ENCODE assay signal across 12 mouse cellular contexts in genomic region chr1:183151510-183152319, GRCm38 (mm10).
DNase-seq lines count a peak whose midpoint lies in the region; ATAC-seq and TF ChIP-seq lines count a peak whose summit lies in the region.
"Had no signal": no experiment of that assay in that cellular context is flagged by ENCODE, and none has a peak within 500 bp of the region (broad histone marks: within the 10 kb centered on the region; RNA-seq: fewer than 3 reads in every experiment).

No protein-coding gene starts in this region.

- no peak overlapping the region for H3K9ac ChIP-seq in kidney, embryonic 14.5 days (ENCODE audit: low read depth, low read length)

- H3K79me2 ChIP-seq in myocyte (ENCODE audit: control insufficient read depth, insufficient read depth), result peaks cover 12% of the 10 kb centered on the region

- no peak overlapping the region for H3ac ChIP-seq in myocyte (ENCODE audit: control insufficient read depth, insufficient read length)

- H3K27me3 ChIP-seq in kidney, embryonic 14.5 days (ENCODE audit: control insufficient read depth, insufficient read depth, low read length), result no peaks in the 10 kb centered on the region
- no peaks in the 10 kb centered on the region; the same call in 1 of the 2 replicates for H3K27me3 ChIP-seq in kidney, adult 2 months (replicated peaks; ENCODE audit: control insufficient read depth, insufficient read depth, low read length)
- no peaks in the 10 kb centered on the region for H3K27me3 ChIP-seq in myocyte (ENCODE audit: control insufficient read depth, insufficient read depth, insufficient read length)

- H3K4me3 ChIP-seq in kidney, embryonic 14.5 days (ENCODE audit: low read length), result no peak overlapping the region
- no peak overlapping the region for H3K4me3 ChIP-seq in kidney, adult 2 months (ENCODE audit: insufficient read depth, low read depth, low read length)
- H3K4me3 ChIP-seq in myocyte, result no peak overlapping the region

- no peak for ATAC-seq in kidney, embryonic 14.5 days (ENCODE audit: low FRiP score, low TSS enrichment)
- ATAC-seq: CD4-positive, CD25-positive, alpha-beta regulatory T cell, adult 4 months had no signal

- peak overlapping the region; percentile 38; the same call in 1 of the 2 replicates for H3K27ac ChIP-seq in kidney, embryonic 14.5 days (ENCODE audit: low read depth, low read length)
- H3K27ac ChIP-seq in kidney, adult 2 months (ENCODE audit: insufficient read depth, low read depth, low read length), result no peak overlapping the region

- no peak for TF ChIP-seq POLR2A in kidney, adult 2 months (IDR thresholded peaks at IDR 0.05; ENCODE audit: low read depth, low read length)
- no peak for TF ChIP-seq POLR2A in myocyte (IDR thresholded peaks at IDR 0.05; ENCODE audit: insufficient read length, low read depth)

- H3K4me2 ChIP-seq in kidney, embryonic 14.5 days (replicated peaks; ENCODE audit: low read depth, low read length), result no peak overlapping the region
- H3K4me2 ChIP-seq in myocyte (ENCODE audit: low read depth), result peak overlapping the region; percentile 52

- H3K36me3 ChIP-seq in kidney, embryonic 14.5 days (ENCODE audit: control insufficient read depth, insufficient read depth, low read length), result no peaks in the 10 kb centered on the region
- no peaks in the 10 kb centered on the region for H3K36me3 ChIP-seq in kidney, adult 2 months (ENCODE audit: control insufficient read depth, insufficient read depth, low read length)
- H3K36me3 ChIP-seq in myocyte (ENCODE audit: control insufficient read depth, insufficient read depth), result no peaks in the 10 kb centered on the region

- no peaks in the 10 kb centered on the region for H3K9me3 ChIP-seq in kidney, embryonic 14.5 days (ENCODE audit: control insufficient read depth, low read length)

- WGBS in kidney, embryonic 14.5 days, result 48% methylated on average over 12 of the region's 12 CpGs
- WGBS in kidney, adult 2 months, result 83% methylated on average over 12 of the region's 12 CpGs

- no peak for TF ChIP-seq CTCF in kidney, adult 2 months (conservative IDR thresholded peaks at IDR 0.05; ENCODE audit: insufficient read depth, insufficient read length, low read depth, low read length)

- no peak for DNase-seq in kidney, adult 2 months
- DNase-seq in NIH3T3 (ENCODE audit: low read depth) (peak; percentile 78), MN1 (ENCODE audit: low spot score) (no peak)
- DNase-seq in frontal cortex, postnatal 36 days (ENCODE audit: low spot score in 2 of 2), result peak; percentile 51 to 56
- DNase-seq in cerebellum, adult 11-12 months, result no peak
- DNase-seq: cerebellum, adult 2 months; lung, adult 18-20 months; lung, postnatal 4 days; midbrain, embryonic 14.5 days had no signal

- peaks cover 51% of the 10 kb centered on the region for H3K4me1 ChIP-seq in kidney, embryonic 14.5 days (ENCODE audit: control insufficient read depth, insufficient read depth, low read length)
- 0 out of 2 replicates have a peak, but pooled peaks cover 2% of the 10 kb centered on the region for H3K4me1 ChIP-seq in kidney, adult 2 months (ENCODE audit: control insufficient read depth, insufficient read depth, low read length)

TF ChIP-seq in myocyte, 11 proteins besides CTCF, POLR2A, EP300 and RAD21:
- TF ChIP-seq TCF12 (IDR thresholded peaks at IDR 0.05; ENCODE audit: insufficient read depth, poor library complexity, severe bottlenecking) (no peak), MYOG (IDR thresholded peaks at IDR 0.05; ENCODE audit: control insufficient read depth in 1 of 3, insufficient read depth in 1 of 3, insufficient read length in 2 of 3, low read depth in 2 of 3) (no peak), SRF (IDR thresholded peaks at IDR 0.05; ENCODE audit: control insufficient read depth, insufficient read length, low read depth) (no peak), REST (IDR thresholded peaks at IDR 0.05; ENCODE audit: insufficient read depth, insufficient read length) (no peak), MYOD1 (IDR thresholded peaks at IDR 0.05; ENCODE audit: control insufficient read depth in 1 of 3, insufficient read length in 2 of 3, low read depth in 2 of 3) (no peak), CEBPB (IDR thresholded peaks at IDR 0.05; ENCODE audit: insufficient read depth, poor library complexity, severe bottlenecking) (no peak), MAX (IDR thresholded peaks at IDR 0.05; ENCODE audit: low read depth) (no peak), POLR2AphosphoS2 (IDR thresholded peaks at IDR 0.05; ENCODE audit: insufficient read length, low read depth) (no peak), USF1 (IDR thresholded peaks at IDR 0.05; ENCODE audit: low read depth) (peak; percentile 65)

Comparison
In these comparisons a context has a peak if more than half of its experiments do, and no peak if none do; other contexts are left out.
1. DNase-seq: peak in NIH3T3 (single experiment) and frontal cortex, postnatal 36 days (2 of 2); none in kidney, adult 2 months (single experiment), cerebellum, adult 11-12 months (single experiment) and MN1 (single experiment).